Mouse (Mus musculus) erythroid progenitor cell, adult 5-6 weeks (primary cell): Measurements from ENCODE around the gene Npc2. TPM values are rescaled to one million over a fixed set of nuclear protein-coding genes. Genes with fewer than 3 reads are reported as not detected.
A peak's percentile ranks its signal among the peaks of the same experiment; 100 is the strongest.

ENCODE experiments used
- ATAC-seq: replicated peaks from 2 replicates; pipeline ENCODE4 v1.8.0; 2016; ENCODE audit warnings: moderate number of reproducible peaks, mild to moderate bottlenecking, moderate TSS enrichment, inconsistent platforms; ENCODE audit not compliant: poor library complexity, low FRiP score, severe bottlenecking
- total RNA-seq, 2 experiments: library from RNA; stranded (forward) in 1 of 2; stranded (reverse) in 1 of 2; fragments of 150-400 nt in 1 of 2; fragments of 186-747, 209-891 nt in 1 of 2; gene quantifications; 2 replicates each; pipeline versions ENCODE4 v1.2.3 to v1.2.4; 2015 to 2017; ENCODE audit warnings: low replicate concordance in 2 of 2

Gene Npc2
- 42.5 and 44.9 TPM in 2 replicates for total RNA-seq (2015; ENCODE audit: low replicate concordance)
- total RNA-seq (2017; ENCODE audit: low replicate concordance), result 19.3 and 22.6 TPM in 2 replicates

DNA sequence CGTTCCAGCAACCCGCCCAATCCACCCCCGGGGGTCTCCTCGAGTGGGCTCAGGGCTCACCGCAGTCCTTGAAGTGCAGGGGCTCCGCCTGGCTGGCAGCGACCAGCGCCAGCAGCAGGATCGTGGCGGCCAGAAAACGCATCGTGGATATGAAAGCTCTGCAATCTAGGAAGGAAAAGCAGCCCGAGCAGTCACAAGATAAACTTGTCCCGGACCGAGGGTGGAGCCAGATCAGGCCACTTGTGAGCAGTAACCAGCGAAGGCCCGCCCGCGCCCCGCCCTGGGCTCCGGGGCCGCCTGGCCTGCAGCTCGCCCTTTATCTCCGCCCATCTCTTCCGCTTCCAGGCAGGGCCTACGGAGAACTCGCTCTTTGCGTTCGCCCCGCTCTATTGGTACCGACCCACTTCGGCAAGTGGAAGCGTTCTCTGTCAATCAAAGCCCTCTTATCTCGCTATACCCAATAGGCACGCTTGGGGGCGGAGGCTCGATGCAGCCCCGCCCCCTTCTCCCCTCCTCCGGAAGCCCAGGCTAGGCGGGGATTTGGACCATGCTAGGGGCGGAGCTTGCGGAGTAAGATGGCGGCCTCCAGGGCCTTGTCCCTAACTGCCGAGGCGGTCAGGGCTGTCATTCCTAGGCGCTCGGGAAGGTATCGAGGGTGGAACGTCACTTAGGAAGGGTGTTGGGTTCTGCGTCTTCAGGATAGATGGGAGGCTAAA lies at the start of gene Npc2, which contains the start of gene Isca2:
Npc2 (minus strand) TSS at position 427 of the 716 bp plus-strand sequence.
Isca2 (plus strand) TSS at position 526 of the 716 bp plus-strand sequence.
- peak; percentile 90 for ATAC-seq

DNA sequence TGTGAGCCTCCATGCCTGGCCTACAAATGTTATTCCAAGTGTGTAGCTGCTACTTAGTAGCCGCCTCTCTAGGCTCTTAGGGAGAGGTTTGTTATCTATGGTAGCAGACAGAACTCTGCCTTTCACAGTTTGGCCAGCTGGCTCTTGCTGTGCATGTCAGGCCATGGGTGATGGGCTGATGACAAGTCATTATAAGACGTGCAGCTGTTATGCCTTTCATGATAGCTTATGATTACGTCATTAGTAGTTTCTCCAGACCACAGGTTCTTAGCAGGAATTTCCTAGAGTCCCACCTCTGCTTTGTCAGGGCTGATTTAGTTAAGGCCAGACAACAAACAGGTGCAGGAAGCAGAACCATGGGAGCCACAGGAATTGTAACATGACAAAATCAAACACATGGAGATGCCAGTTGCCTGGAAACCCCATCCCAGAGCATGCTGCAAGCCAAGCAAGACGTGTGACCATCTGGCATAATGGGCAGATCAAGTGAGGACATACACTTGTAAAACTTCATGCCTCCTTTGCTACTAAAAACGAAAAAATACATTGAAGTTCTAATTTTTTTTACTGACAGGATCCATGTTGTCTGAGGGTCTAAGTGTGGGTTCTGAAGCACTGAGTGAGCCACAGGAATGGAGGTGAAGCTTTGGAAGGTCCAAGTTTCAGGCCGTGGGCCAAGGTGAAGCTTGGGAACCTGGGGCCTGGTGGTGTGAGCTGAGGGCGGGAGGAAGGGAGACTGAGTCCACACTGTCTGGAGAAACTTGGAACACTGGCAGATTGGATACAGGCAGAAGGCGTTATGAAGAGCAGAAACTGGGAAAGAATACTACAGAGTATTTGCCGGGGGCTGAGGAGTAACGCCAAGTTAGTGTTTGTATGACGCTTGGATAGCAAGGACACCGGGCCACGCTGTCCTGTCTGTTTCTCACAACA lies 46.5 kb upstream of the Npc2 start:
- ATAC-seq, result peak; percentile 93

DNA sequence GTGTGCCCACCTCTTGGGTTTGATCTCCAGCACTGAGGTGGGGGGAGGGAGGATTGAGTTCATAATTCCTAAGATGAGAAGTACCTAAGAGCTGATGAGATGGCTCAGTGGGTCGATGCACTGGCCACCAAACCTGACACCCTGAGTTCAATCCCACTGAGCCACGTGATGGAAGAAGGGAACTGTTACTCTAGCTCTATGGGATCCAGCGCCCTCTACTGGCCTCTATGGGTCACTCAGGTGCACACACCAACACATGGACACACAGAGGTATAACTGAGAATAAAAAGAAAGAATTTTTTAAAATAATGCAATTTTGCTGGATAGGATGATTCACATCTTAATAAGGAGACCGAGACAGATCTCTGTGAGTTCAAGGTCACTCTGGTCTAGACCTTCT lies 45.5 kb upstream of the Npc2 start:
- 0 out of 2 replicates have a peak, but pooled peaks have one; percentile 23 for ATAC-seq

DNA sequence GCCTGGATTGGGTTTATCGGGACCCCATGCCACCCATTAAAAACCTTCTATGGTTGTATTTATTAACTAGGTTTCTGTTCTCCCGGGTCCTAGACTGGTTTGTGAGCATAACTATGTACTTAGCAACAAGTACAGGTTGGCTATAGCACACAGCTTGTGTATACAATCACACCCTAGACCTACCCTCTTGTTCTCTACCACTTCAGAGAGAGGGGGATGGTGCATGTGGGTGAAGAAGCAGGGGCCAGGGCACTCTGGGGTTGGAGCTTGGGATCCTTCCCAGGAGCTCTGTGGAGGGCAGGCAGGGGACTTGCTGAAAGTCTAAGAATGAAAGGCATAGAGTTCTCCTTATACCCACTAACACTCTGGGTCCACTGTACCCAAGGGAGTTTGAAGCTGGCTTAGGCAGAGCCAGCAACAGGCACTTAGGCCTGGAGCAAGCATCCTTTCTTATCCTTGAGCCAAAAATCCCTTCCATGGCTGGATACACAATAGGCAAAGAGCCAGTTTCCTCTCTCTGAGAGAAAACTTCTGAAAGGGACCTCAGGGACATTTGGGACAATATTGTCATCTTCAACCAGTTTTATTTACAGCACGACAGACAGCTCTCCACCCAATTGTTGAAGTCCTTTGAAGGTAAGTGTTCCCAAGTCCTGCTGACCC lies 41.8 kb upstream of the Npc2 start:
- no peak for ATAC-seq

DNA sequence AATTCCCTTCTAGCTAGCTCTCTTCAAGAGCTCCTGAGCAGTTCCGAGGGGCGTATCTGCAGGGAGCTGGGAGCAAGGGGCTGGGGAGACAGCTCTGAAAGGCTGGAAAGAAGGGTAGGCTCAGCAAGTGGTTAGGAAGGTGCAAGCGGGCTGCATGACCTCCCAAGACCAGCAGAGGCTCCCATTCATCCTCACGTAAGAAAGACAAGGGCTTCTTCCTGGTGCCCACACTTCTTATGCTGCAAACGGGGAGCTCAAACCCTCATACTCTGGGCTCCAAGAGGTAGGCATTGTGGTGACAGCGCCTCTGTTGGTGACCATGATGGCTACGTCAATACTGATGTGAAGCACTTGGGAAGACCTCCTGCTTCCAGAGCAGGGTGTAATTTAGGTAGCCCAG lies 40.8 kb upstream of the Npc2 start:
- ATAC-seq, result no peak

DNA sequence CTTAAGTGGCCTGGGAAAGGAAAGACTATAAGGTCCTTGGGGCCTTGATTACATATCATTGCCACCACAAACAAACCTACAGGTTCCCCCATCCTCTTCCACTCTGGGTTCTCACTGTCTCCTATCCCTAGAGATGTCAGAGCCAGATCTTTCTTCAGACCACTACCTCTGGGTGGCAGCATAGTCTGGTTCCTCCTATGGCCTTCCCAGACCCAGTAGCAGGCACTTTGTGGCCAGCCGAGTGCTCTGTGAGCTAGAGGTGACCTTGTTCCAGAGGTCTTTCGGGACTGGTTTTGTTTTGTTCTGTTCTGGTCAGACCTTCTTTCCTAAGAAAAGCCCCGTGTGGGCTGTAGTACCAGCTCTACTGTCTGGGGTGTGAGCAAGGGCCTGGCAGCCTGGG lies 39.1 kb upstream of the Npc2 start:
- no peak for ATAC-seq

DNA sequence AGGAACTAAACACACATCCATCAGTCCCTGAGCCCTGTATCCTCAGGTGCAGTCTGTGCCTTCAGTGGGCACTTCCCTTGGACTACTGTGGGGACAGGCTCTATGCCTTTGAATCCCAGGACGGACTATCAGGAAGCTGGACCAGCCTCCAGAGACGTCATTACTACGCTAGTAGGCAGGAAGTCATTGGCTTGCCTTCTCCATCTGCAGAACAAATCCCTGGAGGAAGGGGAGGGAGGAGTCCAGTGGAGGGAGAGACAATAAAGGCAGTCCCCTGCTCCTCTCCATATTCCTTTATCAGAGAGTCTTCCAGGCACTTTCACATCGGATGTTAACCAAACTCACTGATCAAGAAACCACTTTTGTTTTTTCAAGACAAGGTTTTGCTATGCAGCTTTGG lies 38.6 kb upstream of the Npc2 start:
- ATAC-seq, result no peak

DNA sequence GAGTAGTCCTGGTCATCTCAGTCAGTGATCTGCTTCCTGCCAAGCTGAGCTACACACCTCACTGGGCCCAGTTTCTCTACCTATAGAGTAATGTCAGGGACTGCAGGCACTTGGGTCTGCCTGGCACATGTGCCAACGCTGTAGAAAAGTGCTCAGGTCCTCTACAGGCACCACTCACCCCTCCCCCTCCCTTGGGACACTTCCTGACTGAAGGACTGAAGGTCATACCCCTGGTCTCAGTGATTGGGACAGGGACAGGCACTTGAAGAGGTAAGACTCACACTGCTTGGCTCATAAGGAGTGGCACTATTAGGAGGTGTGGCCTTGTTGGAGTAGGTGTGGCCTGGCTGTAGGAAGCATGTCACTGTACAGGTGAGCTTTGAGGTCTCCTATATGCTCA lies 37.9 kb upstream of the Npc2 start:
- no peak for ATAC-seq

DNA sequence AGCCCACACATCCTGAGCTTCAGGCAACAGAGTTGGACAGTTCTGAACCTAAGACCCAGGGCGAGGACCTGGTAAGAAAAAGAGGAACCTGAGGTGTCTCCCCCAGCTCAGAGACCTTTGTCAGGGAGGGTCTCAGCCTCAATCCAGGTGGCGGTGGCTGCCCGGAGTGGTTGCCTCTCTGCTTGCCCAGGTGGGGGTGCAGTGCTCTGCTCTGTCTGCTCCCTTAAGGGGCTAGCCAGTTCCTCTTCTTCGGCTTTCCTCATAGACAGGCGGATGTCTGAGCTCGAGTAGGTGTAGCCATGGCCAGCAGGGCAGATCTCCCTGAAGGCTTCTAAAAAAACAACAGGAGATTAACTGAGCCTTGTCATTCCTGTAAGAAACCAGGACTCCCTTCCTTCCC lies 36.1 kb upstream of the Npc2 start:
- ATAC-seq, result no peak

DNA sequence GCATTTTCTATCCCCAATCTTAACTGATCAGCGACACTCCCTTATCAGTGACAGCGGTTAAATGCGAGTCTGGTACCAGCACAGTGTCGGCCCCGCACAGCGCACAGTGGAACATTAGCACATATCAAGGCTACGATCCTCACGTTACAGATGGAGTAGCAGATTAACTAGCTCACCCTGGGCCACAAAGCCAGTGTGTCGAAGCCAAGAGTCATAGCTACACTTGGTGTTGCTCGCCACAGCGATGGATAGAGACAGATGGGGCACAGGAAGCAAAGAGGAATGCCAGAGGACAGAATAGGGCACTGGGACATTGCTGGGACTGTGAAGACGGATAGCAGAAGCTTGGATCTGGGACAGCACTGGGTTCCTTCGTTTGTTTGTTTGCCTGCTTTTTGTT lies 34.4 kb upstream of the Npc2 start:
- no peak for ATAC-seq

DNA sequence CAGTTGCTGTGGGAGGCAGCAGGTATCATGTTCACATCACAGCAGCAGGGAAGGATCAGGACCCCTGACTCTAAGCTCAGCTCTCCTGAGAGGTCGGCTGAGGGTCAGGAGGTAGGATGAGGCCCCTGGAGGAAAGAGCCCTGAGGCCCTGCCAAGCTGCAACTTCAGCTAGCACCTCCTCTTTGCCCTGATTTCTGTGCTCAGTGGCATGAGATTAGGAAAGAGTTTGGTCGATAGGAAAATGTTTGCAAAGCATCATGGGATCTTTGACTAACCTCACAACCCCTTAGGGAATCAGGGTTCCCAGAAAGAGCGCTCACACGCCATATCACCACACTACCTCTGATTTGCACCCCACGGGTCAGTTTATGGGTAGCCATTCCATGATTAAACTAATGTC lies 33.8 kb upstream of the Npc2 start:
- ATAC-seq, result no peak

DNA sequence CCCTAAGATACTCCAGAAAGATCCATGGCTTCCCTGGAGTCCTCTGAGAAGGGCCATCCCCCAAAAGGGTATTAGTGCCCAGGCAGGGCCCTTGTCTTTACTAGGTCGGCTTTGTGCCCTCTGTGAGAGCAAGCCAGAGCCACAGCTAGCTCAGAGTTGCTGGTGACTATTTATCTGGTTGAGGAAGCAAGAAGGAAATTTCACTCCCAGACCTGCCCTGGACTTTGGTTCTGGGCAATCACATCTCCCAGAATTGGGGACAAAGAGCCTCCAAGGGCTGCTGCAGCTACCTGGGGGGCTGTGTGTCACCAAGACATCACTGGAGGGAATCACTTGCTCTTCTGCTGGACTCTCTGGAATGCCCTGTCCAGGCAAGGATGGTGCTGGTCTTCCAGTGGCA lies 33.1 kb upstream of the Npc2 start:
- no peak for ATAC-seq

DNA sequence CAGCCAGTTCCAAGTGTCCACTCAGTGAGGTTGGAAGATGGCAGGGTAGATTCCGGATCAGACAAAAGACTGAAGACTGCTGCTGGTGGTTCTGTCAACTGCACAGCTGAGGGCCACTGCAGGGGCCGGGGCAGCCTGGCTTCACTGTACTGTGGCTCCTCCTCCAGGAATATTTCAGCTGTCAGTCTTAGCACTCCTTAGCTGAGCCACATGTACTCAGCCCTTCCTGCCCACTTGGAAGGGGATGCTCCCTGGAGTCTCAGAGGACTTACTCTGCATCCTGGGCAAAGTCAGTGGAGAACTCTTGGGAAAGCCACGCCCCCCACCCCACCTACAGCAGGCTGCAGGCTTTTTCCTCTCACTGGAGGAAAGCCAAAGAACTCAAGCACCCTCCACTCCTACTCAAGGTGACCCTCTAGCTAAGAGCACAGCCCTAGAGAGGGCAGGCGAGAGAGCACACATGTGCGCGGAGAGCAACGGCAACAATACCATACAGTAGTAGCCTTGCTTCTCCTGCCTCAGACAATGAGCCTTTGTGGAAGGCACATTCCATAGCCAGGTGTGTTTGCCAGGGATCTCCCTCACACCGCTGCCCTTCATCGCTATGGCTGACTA lies 32.4 kb upstream of the Npc2 start:
- ATAC-seq, result no peak

DNA sequence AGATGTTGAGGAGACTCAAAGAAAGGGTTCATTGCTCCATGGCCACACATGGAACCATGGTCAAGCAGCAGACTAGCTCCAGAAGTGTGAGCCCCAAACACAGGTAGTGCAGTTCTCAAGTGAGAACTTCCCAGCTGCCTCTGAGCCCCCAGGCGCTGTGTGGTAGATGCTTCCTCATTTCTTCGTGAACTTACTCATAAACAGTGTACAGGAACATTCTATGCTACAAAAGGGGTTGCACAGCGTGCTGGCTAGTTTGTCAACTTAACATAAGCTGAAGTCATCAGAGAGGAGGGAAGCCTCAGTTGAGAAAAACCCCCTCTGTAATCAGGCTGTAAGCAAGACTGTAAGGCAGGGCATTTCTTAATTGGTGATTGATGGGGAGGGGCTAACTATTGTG lies 29.7 kb upstream of the Npc2 start:
- no peak for ATAC-seq

DNA sequence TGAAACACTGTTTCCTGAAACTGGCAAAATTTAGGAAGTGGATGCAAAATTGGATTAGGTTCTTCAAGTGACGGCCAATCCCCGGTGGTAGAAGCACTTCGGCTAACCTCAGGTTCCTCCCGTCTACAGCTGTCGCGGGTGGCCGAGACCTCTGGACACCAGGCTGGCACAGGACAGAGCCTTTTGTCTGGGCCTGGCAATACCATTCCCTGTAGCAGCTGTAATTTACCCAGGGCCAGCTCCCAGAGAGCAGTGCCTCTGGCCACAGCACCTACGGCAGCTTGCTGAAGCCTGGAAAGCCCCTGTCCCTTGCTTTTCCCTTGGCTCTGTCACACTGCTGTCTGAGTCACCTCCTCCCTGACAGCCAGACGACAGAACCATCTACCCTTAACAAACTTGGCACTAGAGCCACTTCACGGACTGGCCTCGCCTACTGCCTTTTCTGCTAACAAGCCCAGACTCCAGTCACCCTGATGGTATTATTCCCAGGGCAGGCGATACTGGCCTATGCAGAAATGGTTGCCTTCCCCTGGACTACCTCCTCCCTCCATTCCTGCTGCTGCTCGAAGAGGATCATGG lies 28.7 kb upstream of the Npc2 start:
- no peak for ATAC-seq

DNA sequence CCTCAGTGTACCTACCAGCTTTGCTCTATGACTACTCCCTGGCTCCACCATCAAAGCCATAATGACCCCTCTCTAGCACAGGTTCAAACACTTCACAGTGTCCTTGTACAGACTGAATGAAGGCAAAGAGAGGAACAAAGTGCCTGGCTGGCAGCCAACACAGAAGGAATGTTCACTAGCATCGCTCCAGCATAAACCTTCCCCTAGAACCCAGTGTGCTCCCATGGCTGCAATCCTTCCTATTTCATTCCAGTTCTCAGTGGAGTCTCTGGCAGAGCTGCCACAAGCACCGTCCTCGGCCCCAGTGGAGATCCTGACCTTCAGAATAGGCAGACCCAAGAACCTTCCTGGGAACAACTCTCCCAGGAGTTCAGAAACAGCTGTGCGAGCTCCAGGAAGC lies 27.5 kb upstream of the Npc2 start:
- no peak for ATAC-seq

DNA sequence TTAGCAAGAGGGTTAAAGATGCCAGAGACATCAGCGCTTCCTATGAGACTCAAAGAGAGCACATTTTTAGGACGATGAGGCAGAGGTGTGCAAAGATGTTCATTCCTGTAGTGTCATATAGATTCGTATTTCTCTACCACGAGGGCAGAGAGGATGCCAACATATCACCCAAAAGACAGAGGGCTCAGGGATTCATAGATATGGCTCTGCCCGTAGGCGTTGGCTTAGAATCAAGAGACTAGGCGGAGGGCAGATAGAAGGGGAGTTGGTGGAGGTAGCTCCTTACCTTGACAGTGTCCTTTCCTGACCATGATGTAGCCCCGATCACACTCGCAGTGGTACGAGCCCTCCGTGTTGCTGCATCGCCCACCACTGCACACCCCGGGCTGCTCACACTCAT lies 26.1 kb upstream of the Npc2 start:
- ATAC-seq, result peak; percentile 88

DNA sequence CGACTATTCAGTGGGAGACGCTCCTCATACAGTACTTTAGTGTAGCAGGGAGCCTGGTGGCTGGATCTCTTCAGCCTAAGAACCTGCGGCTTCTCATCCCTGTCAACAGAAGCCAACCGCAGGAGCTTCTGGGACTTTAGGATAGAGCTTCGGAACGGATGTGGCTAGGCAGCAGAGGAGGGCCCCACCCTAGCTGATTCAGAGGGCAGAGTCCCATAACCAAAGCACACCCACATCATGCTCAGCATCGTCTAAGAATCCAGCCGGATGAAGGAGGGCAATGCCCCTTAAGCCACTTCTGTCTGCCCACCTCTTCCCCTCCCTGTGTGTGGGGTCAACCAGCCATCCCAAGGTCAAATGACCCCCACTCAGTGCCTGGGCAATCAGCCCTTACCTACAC lies 21.7 kb upstream of the Npc2 start:
- no peak for ATAC-seq

DNA sequence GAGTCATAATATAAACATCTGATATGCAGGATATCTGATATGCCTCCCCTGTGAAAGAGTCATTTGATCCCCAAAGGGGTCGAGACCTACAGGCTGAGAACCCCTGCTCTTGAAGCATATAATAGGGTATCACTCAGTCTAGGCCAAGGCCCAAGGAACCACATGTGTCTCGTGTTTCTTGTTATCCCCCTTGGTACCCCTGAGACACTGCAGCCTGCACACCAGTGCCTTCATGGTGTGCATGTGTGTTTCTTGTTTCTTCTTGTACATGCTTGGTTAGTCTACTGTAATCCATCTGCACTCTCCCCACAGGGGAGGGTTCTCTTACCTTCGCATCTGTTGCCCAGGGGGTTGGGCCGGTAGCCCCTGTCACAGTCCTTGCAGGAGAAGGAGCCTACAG lies 19.7 kb upstream of the Npc2 start:
- no peak for ATAC-seq

DNA sequence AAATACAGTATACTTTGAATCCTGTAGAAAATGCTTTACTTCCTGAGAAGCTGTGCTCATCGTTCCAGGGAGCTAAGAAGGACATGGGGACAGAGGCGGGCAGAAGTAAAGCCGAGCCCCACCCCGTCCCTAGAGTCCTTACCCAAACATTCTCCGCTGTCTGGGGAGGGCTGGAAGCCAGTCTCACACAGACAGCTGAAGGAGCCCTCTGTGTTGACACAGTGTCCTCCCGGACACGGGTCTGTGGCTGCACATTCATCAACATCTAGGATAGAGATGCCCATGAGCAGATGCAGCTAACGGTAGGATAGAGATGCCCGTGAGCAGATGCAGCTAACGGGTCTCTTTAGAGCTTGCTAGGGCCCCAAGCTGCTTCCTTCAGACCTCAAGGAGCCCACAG lies 17.9 kb upstream of the Npc2 start:
- no peak for ATAC-seq
